Mouse (Mus musculus) E14TG2a.4 (cell line): Measurements from ENCODE around the gene Il17f.
"Not testable (repeated sequence)": the region's sequence is repeated elsewhere in the genome, so short reads cannot be mapped to it uniquely, and the experiment has no call there.

ENCODE experiments used
- H3K27me3 ChIP-seq: 2 replicates; pipeline ENCODE4 v1.6.1; 2014; ENCODE audit warnings: low read length, control low read depth; ENCODE audit not compliant: insufficient read depth
- H3K36me3 ChIP-seq: 2 replicates; pipeline ENCODE4 v1.6.1; 2014; ENCODE audit warnings: low read length, control low read depth; ENCODE audit not compliant: insufficient read depth
- H3K4me1 ChIP-seq: replicated peaks from 2 replicates; pipeline ENCODE4 v1.6.1; 2014; ENCODE audit warnings: low read depth, low read length, control low read depth
- H3K4me3 ChIP-seq: replicated peaks from 2 replicates; pipeline ENCODE4 v1.5.1; 2014; ENCODE audit warnings: mild to moderate bottlenecking, low read length
- H3K9me3 ChIP-seq: 2 replicates; pipeline ENCODE4 v1.6.1; 2014; ENCODE audit warnings: low read length, control low read depth
- CTCF ChIP-seq: conservative IDR thresholded peaks from 2 replicates; pipeline ENCODE4 v1.5.1; 2014; ENCODE audit warnings: low read length
- NANOG ChIP-seq: IDR thresholded peaks from 2 replicates; pipeline ENCODE4 v1.6.1; 2014; ENCODE audit warnings: borderline replicate concordance, low read length, mixed read lengths
- POU5F1 ChIP-seq: IDR thresholded peaks from 2 replicates; pipeline ENCODE4 v1.6.1; 2014; ENCODE audit warnings: low read length, borderline replicate concordance

The Il17f gene

GRCm38 (mm10) chr1:20801275-20801674 is 10.9 kb upstream of the Il17f start:
- no peak overlapping the region for H3K4me3 ChIP-seq
- H3K9me3 ChIP-seq: no peaks in the 10 kb centered on the region
- peaks cover 89% of the 10 kb centered on the region for H3K36me3 ChIP-seq
- no peaks in the 10 kb centered on the region for H3K27me3 ChIP-seq
- peaks cover 30% of the 10 kb centered on the region for H3K4me1 ChIP-seq
- TF ChIP-seq POU5F1 (no peak), NANOG (no peak), CTCF (no peak)

GRCm38 (mm10) chr1:20795178-20795577 is 4.8 kb upstream of the Il17f start:
- no peaks in the 10 kb centered on the region for H3K9me3 ChIP-seq
- 0 out of 2 replicates have a peak, but pooled peaks cover 2% of the 10 kb centered on the region for H3K27me3 ChIP-seq
- no peaks in the 10 kb centered on the region for H3K4me1 ChIP-seq
- H3K4me3 ChIP-seq: no peak overlapping the region
- peaks cover 29% of the 10 kb centered on the region for H3K36me3 ChIP-seq
- no peak for TF ChIP-seq POU5F1
- no peak for TF ChIP-seq NANOG
- TF ChIP-seq CTCF: no peak

GRCm38 (mm10) chr1:20794760-20795159 is 4.3 kb upstream of the Il17f start:
- Histone ChIP-seq H3K36me3 (peaks cover 25% of the 10 kb centered on the region), H3K9me3 (no peaks in the 10 kb centered on the region), H3K4me1 (no peaks in the 10 kb centered on the region), H3K4me3 (no peak overlapping the region), H3K27me3 (peaks cover 2% of the 10 kb centered on the region; the same call in 1 of the 2 replicates)
- no peak for TF ChIP-seq POU5F1
- TF ChIP-seq CTCF: no peak
- no peak for TF ChIP-seq NANOG

DNA sequence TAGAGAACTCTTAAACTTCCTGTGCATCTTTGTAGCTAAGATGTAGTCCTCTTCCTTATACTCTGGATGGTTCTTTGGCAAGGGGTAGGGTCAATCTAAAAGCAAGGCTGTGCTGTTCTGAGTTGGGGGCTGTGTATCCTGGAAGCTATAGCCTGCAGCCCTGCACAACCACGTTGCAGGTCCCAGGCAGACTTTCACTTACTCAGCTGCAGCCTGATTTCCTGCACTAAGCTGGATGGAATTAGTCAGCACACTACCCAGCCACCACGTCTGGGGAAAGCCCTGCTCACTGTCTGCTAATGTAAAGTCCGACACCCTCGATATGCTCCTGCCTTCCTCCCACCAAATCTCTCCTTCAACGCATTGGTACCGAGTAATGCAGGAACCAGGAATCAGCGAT is 997 bp upstream of the Il17f start:
- Histone ChIP-seq H3K27me3 (peaks cover 2% of the 10 kb centered on the region; the same call in 1 of the 2 replicates), H3K4me1 (peaks cover 16% of the 10 kb centered on the region), H3K4me3 (no peak overlapping the region), H3K9me3 (no peaks in the 10 kb centered on the region), H3K36me3 (no peaks in the 10 kb centered on the region)
- TF ChIP-seq CTCF (no peak), NANOG (no peak), POU5F1 (no peak)

GRCm38 (mm10) chr1:20788419-20788818 is 2.0 kb downstream of the Il17f start:
- peaks cover 16% of the 10 kb centered on the region for H3K4me1 ChIP-seq
- no peaks in the 10 kb centered on the region for H3K9me3 ChIP-seq
- no peaks in the 10 kb centered on the region for H3K36me3 ChIP-seq
- peaks cover 2% of the 10 kb centered on the region; the same call in 1 of the 2 replicates for H3K27me3 ChIP-seq
- H3K4me3 ChIP-seq: no peak overlapping the region
- no peak for TF ChIP-seq CTCF
- TF ChIP-seq NANOG: no peak
- TF ChIP-seq POU5F1: no peak

DNA sequence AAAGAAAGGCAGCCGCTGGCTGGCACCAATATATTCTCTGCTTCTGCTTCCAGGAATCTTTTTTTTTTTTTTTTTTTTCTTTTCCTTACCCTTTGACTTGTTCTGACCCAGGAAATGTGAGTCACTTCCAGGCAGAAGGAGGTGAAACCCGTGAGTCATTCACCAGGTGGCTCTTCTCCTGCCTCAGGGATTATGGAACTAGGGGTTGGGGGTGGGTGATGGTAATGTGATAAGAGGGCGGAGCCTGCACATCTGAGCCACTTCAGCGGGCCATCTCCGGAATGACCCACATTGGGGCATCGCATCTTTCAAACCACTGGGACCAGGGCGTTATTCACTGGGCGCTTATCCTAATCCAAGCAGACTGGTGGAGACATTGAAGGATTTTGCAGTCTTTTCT is 3.4 kb downstream of the Il17f start:
- H3K27me3 ChIP-seq: peaks cover 2% of the 10 kb centered on the region; the same call in 1 of the 2 replicates
- no peaks in the 10 kb centered on the region for H3K9me3 ChIP-seq
- TF ChIP-seq POU5F1 (no peak), NANOG (no peak), CTCF (no peak)
- H3K4me1 ChIP-seq: peaks cover 16% of the 10 kb centered on the region
- H3K4me3 ChIP-seq: 0 out of 2 replicates have a peak overlapping the region, but pooled peaks have one; percentile 17
- H3K36me3 ChIP-seq: no peaks in the 10 kb centered on the region

GRCm38 (mm10) chr1:20778366-20778765 is 12.1 kb downstream of the Il17f start:
- Histone ChIP-seq H3K9me3 (peaks cover 19% of the 10 kb centered on the region), H3K4me3 (no peak overlapping the region), H3K4me1 (peaks cover 20% of the 10 kb centered on the region), H3K27me3 (no peaks in the 10 kb centered on the region), H3K36me3 (no peaks in the 10 kb centered on the region)
- TF ChIP-seq CTCF: no peak
- TF ChIP-seq NANOG: no peak
- no peak for TF ChIP-seq POU5F1

GRCm38 (mm10) chr1:20774026-20774730 is 16.2 kb downstream of the Il17f start:
- Histone ChIP-seq H3K9me3 (peaks cover 33% of the 10 kb centered on the region), H3K4me1 (peaks cover 25% of the 10 kb centered on the region)
- not testable (repeated sequence) for H3K36me3 ChIP-seq, H3K27me3 ChIP-seq, H3K4me3 ChIP-seq
- TF ChIP-seq NANOG: peak; percentile 42; the same call in 1 of the 2 replicates

DNA sequence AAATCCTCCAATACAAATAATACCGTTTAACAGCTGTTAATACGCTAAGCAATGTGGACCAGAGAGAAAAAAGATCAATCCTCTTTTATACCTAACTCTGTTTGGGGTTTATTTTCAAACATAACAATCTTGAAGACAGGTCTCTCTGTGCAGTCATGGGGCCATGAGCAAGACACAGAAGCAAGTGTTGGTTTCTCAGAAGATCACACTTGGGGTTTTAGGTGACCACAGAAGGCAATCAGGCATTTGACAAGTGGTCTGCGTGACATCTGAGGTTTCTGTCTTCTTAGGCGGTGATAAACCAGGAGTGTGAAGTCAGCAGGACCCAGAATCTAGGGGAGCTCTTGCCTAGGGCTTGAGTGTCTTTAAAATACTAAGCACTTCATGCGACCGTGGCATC is 23.9 kb downstream of the Il17f start:
- TF ChIP-seq CTCF (no peak), NANOG (no peak), POU5F1 (no peak)

More for the DNA sequence above, 23.9 kb downstream of the Il17f start:
- peaks cover 2% of the 10 kb centered on the region; the same call in 1 of the 2 replicates for H3K27me3 ChIP-seq
- H3K4me3 ChIP-seq: no peak overlapping the region
- peaks cover 14% of the 10 kb centered on the region for H3K4me1 ChIP-seq
- H3K9me3 ChIP-seq: no peaks in the 10 kb centered on the region; the same call in 1 of the 2 replicates
- no peaks in the 10 kb centered on the region for H3K36me3 ChIP-seq
